Mouse (Mus musculus): ENCODE results near the gene Plxdc1. TPM values are rescaled to one million over a fixed set of nuclear protein-coding genes. Genes with fewer than 3 reads are reported as not detected.

The Plxdc1 gene
- polyA plus RNA-seq, 1 experiment from 2014 or later = 0.24 TPM

GRCm38 (mm10) chr11:98022555-98023371 is 36.5 kb upstream of the Plxdc1 start, which contains the start of gene Cacnb1:
Cacnb1 (minus strand) TSS chr11:98023034.
- Histone ChIP-seq H3K9me3 (no peaks in the 10 kb centered on the region), H3K27me3 (ENCODE audit: insufficient read depth, poor library complexity, severe bottlenecking) (peaks cover 23% of the 10 kb centered on the region), H3K27ac (peak within 1 kb of the TSS; percentile 94), H3K36me3 (peaks cover 6% of the 10 kb centered on the region), H3K4me3 (peak within 1 kb of the TSS; percentile 80), H3K4me1 (replicated peaks) (peaks cover 70% of the 10 kb centered on the region)
- DNase-seq (ENCODE audit: low spot score) = peak; percentile 87
- under 1% methylated on average over 52 of the region's 52 CpGs for WGBS

GRCm38 (mm10) chr11:98022253-98022554 is 36.0 kb upstream of the Plxdc1 start:
- Histone ChIP-seq H3K9me3 (no peaks in the 10 kb centered on the region), H3K27ac (peak overlapping the region; percentile 94), H3K36me3 (peaks cover 12% of the 10 kb centered on the region), H3K27me3 (ENCODE audit: insufficient read depth, poor library complexity, severe bottlenecking) (peaks cover 23% of the 10 kb centered on the region), H3K4me3 (peak overlapping the region; percentile 80), H3K4me1 (replicated peaks) (peaks cover 66% of the 10 kb centered on the region)
- WGBS = under 1% methylated on average over 23 of the region's 23 CpGs
- no peak for DNase-seq (ENCODE audit: low spot score)

- H3K27ac ChIP-seq = peak overlapping the region; percentile 94
- H3K4me1 ChIP-seq (replicated peaks) = peaks cover 66% of the 10 kb centered on the region
- DNase-seq (ENCODE audit: low spot score) = peak; percentile 59
- H3K36me3 ChIP-seq = peaks cover 16% of the 10 kb centered on the region
- H3K4me3 ChIP-seq = peak overlapping the region; percentile 80
- WGBS = 3% methylated on average over 34 of the region's 34 CpGs
- peaks cover 23% of the 10 kb centered on the region for H3K27me3 ChIP-seq (ENCODE audit: insufficient read depth, poor library complexity, severe bottlenecking)
- no peaks in the 10 kb centered on the region for H3K9me3 ChIP-seq
These were observed 35.5 kb upstream of the Plxdc1 start for GRCm38 (mm10) chr11:98021565-98022252.

- WGBS = 56% methylated on average over 2 of the region's 2 CpGs
- H3K27ac ChIP-seq = 0 out of 2 replicates have a peak overlapping the region, but pooled peaks have one; percentile 94
- H3K9me3 ChIP-seq = no peaks in the 10 kb centered on the region
- peaks cover 23% of the 10 kb centered on the region for H3K27me3 ChIP-seq (ENCODE audit: insufficient read depth, poor library complexity, severe bottlenecking)
- H3K36me3 ChIP-seq = peaks cover 22% of the 10 kb centered on the region
- DNase-seq (ENCODE audit: low spot score) = no peak
- peaks cover 64% of the 10 kb centered on the region for H3K4me1 ChIP-seq (replicated peaks)
- H3K4me3 ChIP-seq = peak overlapping the region; percentile 80
These were observed 34.9 kb upstream of the Plxdc1 start for GRCm38 (mm10) chr11:98021118-98021517.

GRCm38 (mm10) chr11:98020710-98021109 is 34.5 kb upstream of the Plxdc1 start:
- H3K27ac ChIP-seq = peak overlapping the region; percentile 64; the same call in 1 of the 2 replicates
- 68% methylated on average over 1 of the region's 1 CpGs for WGBS
- H3K4me1 ChIP-seq (replicated peaks) = peaks cover 60% of the 10 kb centered on the region
- no peaks in the 10 kb centered on the region for H3K9me3 ChIP-seq
- H3K4me3 ChIP-seq = peak overlapping the region; percentile 80; the same call in 1 of the 2 replicates
- no peak for DNase-seq (ENCODE audit: low spot score)
- peaks cover 23% of the 10 kb centered on the region for H3K27me3 ChIP-seq (ENCODE audit: insufficient read depth, poor library complexity, severe bottlenecking)
- peaks cover 26% of the 10 kb centered on the region for H3K36me3 ChIP-seq

- peak overlapping the region; percentile 64; the same call in 1 of the 2 replicates for H3K27ac ChIP-seq
- H3K36me3 ChIP-seq = peaks cover 33% of the 10 kb centered on the region
- H3K27me3 ChIP-seq (ENCODE audit: insufficient read depth, poor library complexity, severe bottlenecking) = peaks cover 23% of the 10 kb centered on the region
- 37% methylated on average over 8 of the region's 8 CpGs for WGBS
- no peak for DNase-seq (ENCODE audit: low spot score)
- peak overlapping the region; percentile 20; the same call in 1 of the 2 replicates for H3K4me3 ChIP-seq
- no peaks in the 10 kb centered on the region for H3K9me3 ChIP-seq
- peaks cover 58% of the 10 kb centered on the region for H3K4me1 ChIP-seq (replicated peaks)
These were observed 33.8 kb upstream of the Plxdc1 start for GRCm38 (mm10) chr11:98019883-98020610.

GRCm38 (mm10) chr11:98018858-98019641 is 32.8 kb upstream of the Plxdc1 start:
- Histone ChIP-seq H3K9me3 (no peaks in the 10 kb centered on the region), H3K27me3 (ENCODE audit: insufficient read depth, poor library complexity, severe bottlenecking) (peaks cover 23% of the 10 kb centered on the region), H3K36me3 (peaks cover 42% of the 10 kb centered on the region), H3K4me1 (replicated peaks) (peaks cover 58% of the 10 kb centered on the region), H3K4me3 (peak overlapping the region; percentile 20; the same call in 1 of the 2 replicates), H3K27ac (peak overlapping the region; percentile 64; the same call in 1 of the 2 replicates)
- no peak for DNase-seq (ENCODE audit: low spot score)
- WGBS = 29% methylated on average over 10 of the region's 10 CpGs

- Histone ChIP-seq H3K27ac (0 out of 2 replicates have a peak overlapping the region, but pooled peaks have one; percentile 6), H3K27me3 (ENCODE audit: insufficient read depth, poor library complexity, severe bottlenecking) (peaks cover 23% of the 10 kb centered on the region), H3K4me3 (no peak overlapping the region), H3K36me3 (peaks cover 45% of the 10 kb centered on the region), H3K4me1 (replicated peaks) (peaks cover 53% of the 10 kb centered on the region), H3K9me3 (no peaks in the 10 kb centered on the region)
- WGBS = 70% methylated on average over 6 of the region's 6 CpGs
- no peak for DNase-seq (ENCODE audit: low spot score)
These were observed 32.0 kb upstream of the Plxdc1 start for GRCm38 (mm10) chr11:98018222-98018621.

- Histone ChIP-seq H3K36me3 (peaks cover 49% of the 10 kb centered on the region), H3K4me3 (no peak overlapping the region), H3K9me3 (no peaks in the 10 kb centered on the region), H3K27ac (no peak overlapping the region), H3K27me3 (ENCODE audit: insufficient read depth, poor library complexity, severe bottlenecking) (peaks cover 32% of the 10 kb centered on the region), H3K4me1 (replicated peaks) (peaks cover 47% of the 10 kb centered on the region)
- no peak for DNase-seq (ENCODE audit: low spot score)
- 78% methylated on average over 4 of the region's 4 CpGs for WGBS
These were observed 30.6 kb upstream of the Plxdc1 start for GRCm38 (mm10) chr11:98016824-98017223.

- 95% methylated on average over 5 of the region's 5 CpGs for WGBS
- Histone ChIP-seq H3K4me1 (replicated peaks) (peaks cover 43% of the 10 kb centered on the region), H3K27me3 (ENCODE audit: insufficient read depth, poor library complexity, severe bottlenecking) (peaks cover 29% of the 10 kb centered on the region), H3K27ac (no peak overlapping the region), H3K36me3 (peaks cover 56% of the 10 kb centered on the region), H3K4me3 (no peak overlapping the region), H3K9me3 (no peaks in the 10 kb centered on the region)
- DNase-seq (ENCODE audit: low spot score) = no peak
These were observed 29.9 kb upstream of the Plxdc1 start for GRCm38 (mm10) chr11:98016177-98016576.

GRCm38 (mm10) chr11:98012831-98013230 is 26.6 kb upstream of the Plxdc1 start:
- H3K36me3 ChIP-seq = peaks cover 82% of the 10 kb centered on the region
- H3K27ac ChIP-seq = no peak overlapping the region
- H3K4me1 ChIP-seq (replicated peaks) = peaks cover 10% of the 10 kb centered on the region; the same call in 1 of the 2 replicates
- DNase-seq (ENCODE audit: low spot score) = no peak
- WGBS = 83% methylated on average over 10 of the region's 10 CpGs
- no peaks in the 10 kb centered on the region for H3K9me3 ChIP-seq
- peaks cover 13% of the 10 kb centered on the region for H3K27me3 ChIP-seq (ENCODE audit: insufficient read depth, poor library complexity, severe bottlenecking)
- H3K4me3 ChIP-seq = no peak overlapping the region

- H3K4me1 ChIP-seq (replicated peaks) = peaks cover 10% of the 10 kb centered on the region; the same call in 1 of the 2 replicates
- H3K27ac ChIP-seq = no peak overlapping the region; the same call in 1 of the 2 replicates
- no peaks in the 10 kb centered on the region for H3K9me3 ChIP-seq
- WGBS = 71% methylated on average over 9 of the region's 9 CpGs
- no peak for DNase-seq (ENCODE audit: low spot score)
- no peak overlapping the region for H3K4me3 ChIP-seq
- peaks cover 13% of the 10 kb centered on the region for H3K27me3 ChIP-seq (ENCODE audit: insufficient read depth, poor library complexity, severe bottlenecking)
- H3K36me3 ChIP-seq = peaks cover 81% of the 10 kb centered on the region
These were observed 25.5 kb upstream of the Plxdc1 start for GRCm38 (mm10) chr11:98011716-98012115.
